Mouse (Mus musculus) neural tube, embryonic 12.5 days (tissue): Measurements from ENCODE around the gene Spag6. TPM values are rescaled to one million over a fixed set of nuclear protein-coding genes. Genes with fewer than 3 reads are reported as not detected.

Experiments
- ATAC-seq: fragments of 200-750 bp; cut with Nextera tagmentation; 2 replicates; pipeline ENCODE4 v1.8.0; 2017; ENCODE audit warnings: low read depth, mild to moderate bottlenecking, moderate TSS enrichment, moderate library complexity; ENCODE audit not compliant: low FRiP score
- H3K27ac ChIP-seq: fragments of 300-500 bp; sonication (generic); 2 replicates; pipeline ENCODE4 v1.5.1; 2016
- H3K27me3 ChIP-seq: fragments of 300-500 bp; sonication (generic); replicated peaks from 2 replicates; pipeline ENCODE4 v1.6.1; 2016; ENCODE audit warnings: mild to moderate bottlenecking
- H3K36me3 ChIP-seq: fragments of 300-500 bp; sonication (generic); 2 replicates; pipeline ENCODE4 v1.6.1; 2016; ENCODE audit warnings: mild to moderate bottlenecking
- H3K4me1 ChIP-seq: fragments of 300-500 bp; sonication (generic); 2 replicates; pipeline ENCODE4 v1.6.1; 2016
- H3K4me2 ChIP-seq: fragments of 300-500 bp; sonication (generic); replicated peaks from 2 replicates; pipeline ENCODE4 v1.6.1; 2016; ENCODE audit warnings: mild to moderate bottlenecking
- H3K4me3 ChIP-seq: fragments of 300-500 bp; sonication (generic); 2 replicates; pipeline ENCODE4 v1.5.1; 2016
- H3K9ac ChIP-seq: fragments of 300-500 bp; sonication (generic); 2 replicates; pipeline ENCODE4 v1.6.1; 2016; ENCODE audit warnings: mild to moderate bottlenecking
- H3K9me3 ChIP-seq: fragments of 300-500 bp; sonication (generic); 2 replicates; pipeline ENCODE4 v1.6.1; 2016; ENCODE audit warnings: mild to moderate bottlenecking
- WGBS: fragments of 180-500 bp; shearing (Covaris S2); methylation state at CpG from one replicate; pipeline ENCODE4 v1.1.7; 2016; 5-methylcytosine and 5-hydroxymethylcytosine counted together
- polyA plus RNA-seq: library from polyadenylated mRNA; unstranded; fragments of >200 nt; fragmentation: Nextera tagmentation; extraction: Ambion mirVana; gene quantifications from 2 replicates; pipeline ENCODE4 v1.2.1, GENCODE M21; 2016

Gene Spag6
- 0.13 and 0.34 TPM in 2 replicates for polyA plus RNA-seq

GRCm38 (mm10) chr2:18693871-18694610 lies at the start of gene Spag6:
Gene Spag6, plus strand, starts transcription at chr2:18694032.
- H3K9me3 ChIP-seq = no peaks in the 10 kb centered on the region
- H3K4me3 ChIP-seq = peak within 1 kb of the TSS; percentile 49
- under 1% methylated on average over 61 of the region's 61 CpGs for WGBS
- H3K27ac ChIP-seq = no peak within 1 kb of the TSS; the same call in 1 of the 2 replicates
- peak; percentile 70 for ATAC-seq
- peaks cover 26% of the 10 kb centered on the region for H3K4me1 ChIP-seq
- peak within 1 kb of the TSS; percentile 98 for H3K4me2 ChIP-seq
- no peaks in the 10 kb centered on the region for H3K36me3 ChIP-seq
- H3K27me3 ChIP-seq = peaks cover 74% of the 10 kb centered on the region
- peak within 1 kb of the TSS; percentile 73 for H3K9ac ChIP-seq

DNA sequence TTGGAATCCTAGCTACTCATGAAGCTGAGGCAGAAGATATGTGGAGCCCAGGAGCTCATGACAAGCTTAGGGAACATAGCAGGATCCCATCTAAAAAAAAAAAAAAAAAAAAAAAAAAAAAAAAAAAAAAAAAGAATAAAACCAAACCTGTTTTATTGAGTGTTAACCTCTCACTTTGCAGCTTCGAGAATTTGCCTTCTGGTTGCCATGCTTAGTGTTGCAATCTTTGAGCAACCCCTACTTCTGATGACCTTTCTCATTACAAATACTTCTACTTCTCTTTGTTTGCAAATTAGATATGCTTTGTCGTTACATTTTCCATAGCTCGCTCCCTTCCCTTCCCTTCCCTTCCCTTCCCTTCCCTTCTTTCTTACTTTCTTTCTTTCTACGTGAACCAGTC lies 45.3 kb upstream of the Spag6 start:
- WGBS = 72% methylated on average over 3 of the region's 4 CpGs
- H3K9me3 ChIP-seq = no peaks in the 10 kb centered on the region
- no peaks in the 10 kb centered on the region for H3K27me3 ChIP-seq
- H3K4me1 ChIP-seq = no peaks in the 10 kb centered on the region
- no peak overlapping the region for H3K4me2 ChIP-seq
- no peak overlapping the region for H3K4me3 ChIP-seq
- no peaks in the 10 kb centered on the region for H3K36me3 ChIP-seq
- H3K27ac ChIP-seq = no peak overlapping the region
- H3K9ac ChIP-seq = no peak overlapping the region
- no peak for ATAC-seq

DNA sequence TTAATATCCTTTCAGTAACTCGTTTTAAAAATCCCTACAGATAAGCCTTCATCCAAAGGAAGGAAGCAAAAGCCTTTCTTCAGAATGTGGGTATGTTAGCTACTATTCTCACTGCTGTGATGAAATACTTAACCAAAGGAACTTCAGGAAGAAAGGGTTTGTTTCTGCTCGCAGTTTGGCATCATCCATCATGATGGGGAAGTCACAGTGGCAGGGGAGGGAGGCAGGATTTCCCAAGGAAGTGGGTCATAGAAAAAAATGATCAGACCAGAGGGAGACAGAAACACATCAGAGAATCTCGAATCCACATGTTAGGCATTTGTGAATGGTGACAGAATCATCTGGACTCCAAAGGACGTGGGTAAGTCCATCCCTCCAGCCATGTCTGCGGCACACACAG lies 39.0 kb upstream of the Spag6 start:
- 68% methylated on average over 5 of the region's 5 CpGs for WGBS
- Histone ChIP-seq H3K4me3 (no peak overlapping the region), H3K9me3 (no peaks in the 10 kb centered on the region)

GRCm38 (mm10) chr2:18664003-18664402 lies 29.8 kb upstream of the Spag6 start:
- no peaks in the 10 kb centered on the region for H3K4me1 ChIP-seq
- H3K4me2 ChIP-seq = no peak overlapping the region
- WGBS = 91% methylated on average over 3 of the region's 3 CpGs
- no peaks in the 10 kb centered on the region for H3K9me3 ChIP-seq
- no peaks in the 10 kb centered on the region for H3K27me3 ChIP-seq
- no peak overlapping the region for H3K9ac ChIP-seq
- no peak overlapping the region for H3K4me3 ChIP-seq
- H3K36me3 ChIP-seq = no peaks in the 10 kb centered on the region
- ATAC-seq = no peak
- H3K27ac ChIP-seq = no peak overlapping the region

More for the DNA sequence above, 39.0 kb upstream of the Spag6 start:
- Histone ChIP-seq H3K4me2 (no peak overlapping the region), H3K36me3 (no peaks in the 10 kb centered on the region), H3K27me3 (no peaks in the 10 kb centered on the region), H3K9ac (no peak overlapping the region), H3K4me1 (no peaks in the 10 kb centered on the region), H3K27ac (no peak overlapping the region)
- ATAC-seq = no peak

- H3K9me3 ChIP-seq = no peaks in the 10 kb centered on the region
- H3K27ac ChIP-seq = no peak overlapping the region
- 5% methylated on average over 6 of the region's 6 CpGs for WGBS
- H3K4me3 ChIP-seq = no peak overlapping the region
- H3K4me2 ChIP-seq = no peak overlapping the region
- ATAC-seq = no peak
- no peaks in the 10 kb centered on the region for H3K36me3 ChIP-seq
- H3K9ac ChIP-seq = no peak overlapping the region
- H3K27me3 ChIP-seq = peaks cover 12% of the 10 kb centered on the region
- H3K4me1 ChIP-seq = peaks cover 6% of the 10 kb centered on the region; the same call in 1 of the 2 replicates
Measured at GRCm38 (mm10) chr2:18671041-18671440, 22.8 kb upstream of the Spag6 start.

- no peaks in the 10 kb centered on the region for H3K36me3 ChIP-seq
- H3K4me2 ChIP-seq = peak within 1 kb of the TSS; percentile 71
- peaks cover 12% of the 10 kb centered on the region for H3K27me3 ChIP-seq
- peak; percentile 85 for ATAC-seq
- no peaks in the 10 kb centered on the region for H3K9me3 ChIP-seq
- H3K4me3 ChIP-seq = peak within 1 kb of the TSS; percentile 74
- H3K9ac ChIP-seq = peak within 1 kb of the TSS; percentile 96
- H3K27ac ChIP-seq = peak within 1 kb of the TSS; percentile 99
- H3K4me1 ChIP-seq = peaks cover 6% of the 10 kb centered on the region; the same call in 1 of the 2 replicates
- under 1% methylated on average over 91 of the region's 91 CpGs for WGBS
Measured at GRCm38 (mm10) chr2:18672133-18672765, 21.6 kb upstream of the Spag6 start, which contains the start of gene Commd3. Gene Commd3, plus strand, starts transcription at chr2:18672384.

DNA sequence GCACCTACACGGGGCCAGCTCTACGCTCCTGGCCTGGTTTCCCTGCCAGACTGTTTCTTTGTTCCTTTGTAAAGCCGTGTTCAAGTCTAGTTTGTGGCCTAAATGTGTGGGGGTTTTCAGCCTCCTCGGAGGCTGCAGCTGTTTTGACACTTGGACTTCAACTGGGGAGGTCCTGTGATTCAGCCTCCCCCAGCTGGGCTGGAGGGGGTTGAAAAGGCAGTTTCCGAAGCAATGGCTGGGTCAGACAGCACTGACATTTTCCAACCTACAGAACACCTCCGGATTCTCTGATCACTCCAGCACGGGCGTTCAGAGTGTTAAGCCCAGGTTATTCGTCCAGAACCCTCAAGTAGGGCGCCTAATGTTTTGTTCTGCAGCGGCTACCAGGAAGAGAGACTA lies 21.1 kb upstream of the Spag6 start:
- no peaks in the 10 kb centered on the region for H3K36me3 ChIP-seq
- H3K4me3 ChIP-seq = peak overlapping the region; percentile 74
- H3K27me3 ChIP-seq = peaks cover 12% of the 10 kb centered on the region
- H3K27ac ChIP-seq = peak overlapping the region; percentile 99
- no peaks in the 10 kb centered on the region for H3K9me3 ChIP-seq
- peak overlapping the region; percentile 96 for H3K9ac ChIP-seq
- ATAC-seq = no peak
- peaks cover 6% of the 10 kb centered on the region; the same call in 1 of the 2 replicates for H3K4me1 ChIP-seq
- WGBS = 1% methylated on average over 11 of the region's 11 CpGs
- H3K4me2 ChIP-seq = peak overlapping the region; percentile 71

GRCm38 (mm10) chr2:18673766-18674165 lies 20.1 kb upstream of the Spag6 start:
- no peaks in the 10 kb centered on the region for H3K9me3 ChIP-seq
- WGBS = 22% methylated on average over 4 of the region's 4 CpGs
- peak overlapping the region; percentile 71 for H3K4me2 ChIP-seq
- no peak for ATAC-seq
- peaks cover 12% of the 10 kb centered on the region for H3K4me1 ChIP-seq
- no peak overlapping the region for H3K9ac ChIP-seq
- no peak overlapping the region for H3K4me3 ChIP-seq
- no peak overlapping the region for H3K27ac ChIP-seq
- peaks cover 12% of the 10 kb centered on the region for H3K27me3 ChIP-seq
- no peaks in the 10 kb centered on the region for H3K36me3 ChIP-seq

DNA sequence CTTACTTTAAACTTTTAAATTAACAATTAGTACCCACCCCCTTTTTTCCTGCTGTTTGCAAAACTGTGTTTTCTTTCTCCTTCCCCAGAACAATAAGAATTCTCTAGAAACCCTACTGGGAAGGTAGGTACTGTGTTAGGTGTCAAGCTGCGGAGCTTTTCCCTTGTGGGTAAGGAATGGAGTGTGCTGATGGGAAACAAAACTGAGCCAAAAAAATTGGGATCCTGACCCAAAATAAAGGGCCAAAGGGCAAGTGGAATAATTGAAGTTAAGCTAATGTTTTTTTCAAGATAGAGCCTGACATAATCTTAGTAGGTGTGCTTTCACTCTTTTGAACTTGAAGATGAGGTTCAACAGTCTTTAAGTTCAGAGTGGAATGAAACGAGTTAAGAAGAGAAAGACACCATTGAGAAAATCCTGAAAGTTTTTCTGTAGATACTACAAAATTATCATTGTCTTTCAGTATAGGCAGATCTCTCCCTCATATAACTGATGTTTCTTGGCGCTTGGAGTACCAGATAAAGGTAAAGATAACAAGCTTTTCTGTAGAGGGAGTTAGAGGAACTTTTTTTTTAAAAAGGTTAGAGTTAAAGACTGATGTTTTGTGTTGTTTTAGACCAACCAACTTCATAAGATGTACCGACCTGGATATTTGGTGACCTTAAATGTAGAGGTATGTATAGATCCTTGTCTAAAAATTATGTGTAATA lies 19.5 kb upstream of the Spag6 start:
- no peak overlapping the region for H3K27ac ChIP-seq
- no peak overlapping the region for H3K4me3 ChIP-seq
- peaks cover 12% of the 10 kb centered on the region for H3K4me1 ChIP-seq
- no peak overlapping the region for H3K9ac ChIP-seq
- H3K9me3 ChIP-seq = no peaks in the 10 kb centered on the region
- H3K27me3 ChIP-seq = peaks cover 16% of the 10 kb centered on the region
- 35% methylated on average over 4 of the region's 4 CpGs for WGBS
- no peaks in the 10 kb centered on the region for H3K36me3 ChIP-seq
- H3K4me2 ChIP-seq = no peak overlapping the region; the same call in 1 of the 2 replicates
- no peak for ATAC-seq

GRCm38 (mm10) chr2:18675681-18676456 lies 18.0 kb upstream of the Spag6 start:
- ATAC-seq = no peak
- 3% methylated on average over 42 of the region's 42 CpGs for WGBS
- Histone ChIP-seq H3K36me3 (no peaks in the 10 kb centered on the region), H3K27me3 (peaks cover 30% of the 10 kb centered on the region), H3K4me3 (peak overlapping the region; percentile 82), H3K4me1 (peaks cover 21% of the 10 kb centered on the region), H3K9ac (peak overlapping the region; percentile 97), H3K4me2 (peak overlapping the region; percentile 77), H3K27ac (peak overlapping the region; percentile 97; the same call in 1 of the 2 replicates), H3K9me3 (no peaks in the 10 kb centered on the region)

- ATAC-seq = peak; percentile 88
- Histone ChIP-seq H3K9me3 (no peaks in the 10 kb centered on the region), H3K27me3 (peaks cover 36% of the 10 kb centered on the region), H3K4me2 (peak overlapping the region; percentile 77), H3K4me1 (peaks cover 26% of the 10 kb centered on the region), H3K36me3 (no peaks in the 10 kb centered on the region), H3K27ac (peak overlapping the region; percentile 97), H3K4me3 (peak overlapping the region; percentile 82), H3K9ac (peak overlapping the region; percentile 97)
- under 1% methylated on average over 30 of the region's 64 CpGs for WGBS
Measured at GRCm38 (mm10) chr2:18676457-18676935, 17.3 kb upstream of the Spag6 start.
